Mouse (Mus musculus) heart, adult 2 months (tissue): ENCODE results near the gene Pold4.

Source experiments
- CTCF ChIP-seq: fragments of 200-600 bp; IDR thresholded peaks from 2 replicates; pipeline ENCODE4 v1.8.1; 2022; ENCODE audit warnings: antibody characterized with exemption, mild to moderate bottlenecking, moderate library complexity
- EP300 ChIP-seq: fragments of 200-500 bp; IDR thresholded peaks from 2 replicates; pipeline ENCODE4 v1.6.1; 2011; ENCODE audit warnings: low read depth, low read length, control low read depth; ENCODE audit not compliant: insufficient read depth
- POLR2A ChIP-seq: fragments of 200-500 bp; IDR thresholded peaks from 2 replicates; pipeline ENCODE4 v1.6.1; 2011; ENCODE audit warnings: mild to moderate bottlenecking, low read depth, low read length, control low read depth; ENCODE audit not compliant: insufficient read depth

DNA sequence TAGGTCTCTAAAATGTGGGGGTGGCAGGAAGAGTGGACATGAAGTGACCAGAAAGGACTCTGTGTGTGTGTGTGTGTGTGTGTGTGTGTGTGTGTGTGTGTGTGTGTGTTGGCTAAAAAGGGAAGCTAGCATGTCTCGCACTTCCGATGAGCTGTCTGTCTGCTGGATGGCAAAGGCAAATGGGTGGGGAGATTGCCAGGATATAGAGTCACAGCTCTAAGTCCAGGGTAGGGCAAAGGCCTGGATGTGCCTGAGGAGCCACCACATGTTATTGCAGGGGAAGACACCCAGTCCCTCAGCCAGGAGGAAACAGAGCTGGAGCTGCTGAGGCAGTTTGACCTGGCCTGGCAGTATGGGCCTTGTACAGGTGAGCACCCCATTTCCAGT is 480 bp downstream of the Pold4 start:
- no peak for TF ChIP-seq CTCF
- no peak for TF ChIP-seq POLR2A
- no peak for TF ChIP-seq EP300
